Mouse (Mus musculus): ENCODE measurements around the gene Tamm41. TPM values are rescaled to one million over a fixed set of nuclear protein-coding genes. Genes with fewer than 3 reads are reported as not detected.

Tamm41 gene
- polyA plus RNA-seq, 1 experiment = 22.3 TPM

Other genes with a start within 250 kb of the Tamm41 start
- gene Vgll4, start 67.9 kb downstream of the Tamm41 start, polyA plus RNA-seq (2012; rRNA removed) = 62.2 and 77.9 TPM in 2 replicates
- 15.7 and 33.6 TPM in 2 replicates for gene Syn2, start 97.0 kb upstream of the Tamm41 start, polyA plus RNA-seq (2012; rRNA removed)
- gene Gm17482, start 189.5 kb upstream of the Tamm41 start, polyA plus RNA-seq (2012; rRNA removed) = not detected in 2 replicates
- gene Timp4, start 214.3 kb upstream of the Tamm41 start, polyA plus RNA-seq (2012; rRNA removed) = 99.4 and 151 TPM in 2 replicates